ENCODE assay signal across 10 mouse cellular contexts in genomic region chr7:28358431-28358830, GRCm38 (mm10). TPM values are rescaled to one million over a fixed set of nuclear protein-coding genes. Genes with fewer than 3 reads are reported as not detected.
DNase-seq lines count a peak whose midpoint lies in the region; ATAC-seq and TF ChIP-seq lines count a peak whose summit lies in the region.
"Had no signal": no experiment of that assay in that cellular context is flagged by ENCODE, and none has a peak within 500 bp of the region (broad histone marks: within the 10 kb centered on the region; RNA-seq: fewer than 3 reads in every experiment).

No protein-coding gene starts in this region.

- H3K4me1 ChIP-seq in forebrain, embryonic 12.5 days: peaks cover 22% of the 10 kb centered on the region
- H3K4me1 ChIP-seq in forebrain, postnatal 0 days (ENCODE audit: insufficient read depth): no peaks in the 10 kb centered on the region
- peaks cover 19% of the 10 kb centered on the region for H3K4me1 ChIP-seq in kidney, embryonic 16.5 days (ENCODE audit: insufficient read depth, low read length)
- peaks cover 24% of the 10 kb centered on the region for H3K4me1 ChIP-seq in limb, embryonic 13.5 days
- peaks cover 9% of the 10 kb centered on the region; the same call in 1 of the 2 replicates for H3K4me1 ChIP-seq in neural tube, embryonic 15.5 days

- WGBS in forebrain, embryonic 12.5 days: 45% methylated on average over 7 of the region's 7 CpGs
- WGBS in forebrain, postnatal 0 days: 50% methylated on average over 7 of the region's 7 CpGs
- WGBS in kidney, embryonic 16.5 days: 66% methylated on average over 7 of the region's 7 CpGs
- 63% methylated on average over 7 of the region's 7 CpGs for WGBS in limb, embryonic 13.5 days
- WGBS in neural tube, embryonic 15.5 days: 76% methylated on average over 7 of the region's 7 CpGs

- 0 out of 2 replicates have a peak, but pooled peaks have one; percentile 21 for ATAC-seq in forebrain, embryonic 12.5 days (ENCODE audit: low FRiP score)
- ATAC-seq in forebrain, postnatal 0 days: no peak
- no peak for ATAC-seq in kidney, embryonic 16.5 days (ENCODE audit: low FRiP score, low TSS enrichment)
- ATAC-seq in limb, embryonic 13.5 days (ENCODE audit: low FRiP score, low read depth): no peak
- no peak for ATAC-seq in neural tube, embryonic 15.5 days (ENCODE audit: low FRiP score)

- peak overlapping the region; percentile 2; the same call in 1 of the 2 replicates for H3K4me2 ChIP-seq in forebrain, embryonic 12.5 days
- H3K4me2 ChIP-seq in forebrain, postnatal 0 days (ENCODE audit: low read depth): no peak overlapping the region
- no peak overlapping the region for H3K4me2 ChIP-seq in kidney, embryonic 16.5 days (replicated peaks; ENCODE audit: low read depth, low read length)
- no peak overlapping the region for H3K4me2 ChIP-seq in limb, embryonic 13.5 days (replicated peaks)
- no peak overlapping the region for H3K4me2 ChIP-seq in neural tube, embryonic 15.5 days
- H3K4me2 ChIP-seq: neural tube, embryonic 12.5 days had no signal

- TF ChIP-seq CTCF in forebrain, postnatal 0 days (IDR thresholded peaks at IDR 0.05; ENCODE audit: low read depth): no peak

- no peaks in the 10 kb centered on the region for H3K9me3 ChIP-seq in forebrain, embryonic 12.5 days
- no peaks in the 10 kb centered on the region for H3K9me3 ChIP-seq in forebrain, postnatal 0 days (ENCODE audit: low read length)
- no peaks in the 10 kb centered on the region for H3K9me3 ChIP-seq in kidney, embryonic 16.5 days (ENCODE audit: low read length)
- no peaks in the 10 kb centered on the region for H3K9me3 ChIP-seq in limb, embryonic 13.5 days
- H3K9me3 ChIP-seq in neural tube, embryonic 15.5 days (replicated peaks): no peaks in the 10 kb centered on the region
- H3K9me3 ChIP-seq: neural tube, embryonic 12.5 days had no signal

- H3K27me3 ChIP-seq in forebrain, embryonic 12.5 days: no peaks in the 10 kb centered on the region
- no peaks in the 10 kb centered on the region for H3K27me3 ChIP-seq in forebrain, postnatal 0 days (ENCODE audit: insufficient read depth, low read length)
- no peaks in the 10 kb centered on the region for H3K27me3 ChIP-seq in kidney, embryonic 16.5 days (ENCODE audit: insufficient read depth, low read length)
- no peaks in the 10 kb centered on the region for H3K27me3 ChIP-seq in limb, embryonic 13.5 days
- no peaks in the 10 kb centered on the region for H3K27me3 ChIP-seq in neural tube, embryonic 15.5 days (replicated peaks)
- H3K27me3 ChIP-seq: neural tube, embryonic 12.5 days had no signal

- no peak for DNase-seq in forebrain, postnatal 0 days
- DNase-seq in kidney, adult 8-10 months: no peak
- no peak for DNase-seq in cerebellum, postnatal 25 days
- DNase-seq in layer of hippocampus, adult 18-20 months (ENCODE audit: low spot score in 2 of 2): no peak
- DNase-seq: spleen, adult 18-20 months had no signal

- no peak overlapping the region for H3K4me3 ChIP-seq in forebrain, embryonic 12.5 days (replicated peaks)
- no peak overlapping the region for H3K4me3 ChIP-seq in forebrain, postnatal 0 days (ENCODE audit: low read depth, low read length)
- H3K4me3 ChIP-seq in kidney, embryonic 16.5 days (ENCODE audit: low read length): no peak overlapping the region
- no peak overlapping the region for H3K4me3 ChIP-seq in limb, embryonic 13.5 days
- no peak overlapping the region for H3K4me3 ChIP-seq in neural tube, embryonic 15.5 days (replicated peaks)
- H3K4me3 ChIP-seq: neural tube, embryonic 12.5 days had no signal

- H3K36me3 ChIP-seq in forebrain, embryonic 12.5 days (replicated peaks): peaks cover 65% of the 10 kb centered on the region
- H3K36me3 ChIP-seq in forebrain, postnatal 0 days (ENCODE audit: insufficient read depth): peaks cover 56% of the 10 kb centered on the region
- H3K36me3 ChIP-seq in kidney, embryonic 16.5 days (ENCODE audit: insufficient read depth, low read length): peaks cover 52% of the 10 kb centered on the region
- H3K36me3 ChIP-seq in limb, embryonic 13.5 days: peaks cover 75% of the 10 kb centered on the region
- peaks cover 45% of the 10 kb centered on the region for H3K36me3 ChIP-seq in neural tube, embryonic 15.5 days

- H3K9ac ChIP-seq in forebrain, embryonic 12.5 days: peak overlapping the region; percentile 25; the same call in 1 of the 2 replicates
- no peak overlapping the region for H3K9ac ChIP-seq in forebrain, postnatal 0 days
- no peak overlapping the region for H3K9ac ChIP-seq in kidney, embryonic 16.5 days (replicated peaks; ENCODE audit: low read length)
- H3K9ac ChIP-seq in limb, embryonic 13.5 days: peak overlapping the region; percentile 25; the same call in 1 of the 2 replicates
- H3K9ac ChIP-seq in neural tube, embryonic 15.5 days (replicated peaks): 0 out of 2 replicates have a peak overlapping the region, but pooled peaks have one; percentile 14

- H3K27ac ChIP-seq in forebrain, embryonic 12.5 days: peak overlapping the region; percentile 68; the same call in 1 of the 2 replicates
- H3K27ac ChIP-seq in forebrain, postnatal 0 days (ENCODE audit: low read depth, low read length): no peak overlapping the region
- peak overlapping the region; percentile 27; the same call in 1 of the 2 replicates for H3K27ac ChIP-seq in kidney, embryonic 16.5 days (ENCODE audit: low read length)
- peak overlapping the region; percentile 81; the same call in 1 of the 2 replicates for H3K27ac ChIP-seq in limb, embryonic 13.5 days
- H3K27ac ChIP-seq in neural tube, embryonic 15.5 days (replicated peaks): no peak overlapping the region
- H3K27ac ChIP-seq: neural tube, embryonic 12.5 days had no signal

RNA-seq across cellular contexts. Expression of gene Rps16, which starts 8.0 kb away (rescaled TPM):
- polyA plus RNA-seq in forebrain, embryonic 12.5 days (2016; fragmentation: Nextera tagmentation; extraction: Ambion mirVana): 594 and 628 TPM in 2 replicates
- total RNA-seq in forebrain, postnatal 0 days (2014; rRNA removed): 205 and 300 TPM in 2 replicates
- 595 and 769 TPM in 2 replicates for polyA plus RNA-seq in forebrain, postnatal 0 days (2015; fragmentation: Nextera tagmentation; extraction: Ambion mirVana)
- 840 and 918 TPM in 2 replicates for polyA plus RNA-seq in kidney, embryonic 16.5 days (2015; fragmentation: Nextera tagmentation; extraction: Ambion mirVana)
- 908 and 932 TPM in 2 replicates for polyA plus RNA-seq in limb, embryonic 13.5 days (2015; fragmentation: Nextera tagmentation; extraction: Ambion mirVana)
- 467 and 619 TPM in 2 replicates for polyA plus RNA-seq in neural tube, embryonic 15.5 days (2015; fragmentation: Nextera tagmentation; extraction: Ambion mirVana)
- 100 to 1,000 TPM; 481 to 546 TPM for total RNA-seq in layer of hippocampus, adult 18-20 months (2021)

RNA-seq across cellular contexts. Expression of gene Plekhg2, which starts 14.0 kb away (rescaled TPM):
- 67.0 and 69.7 TPM in 2 replicates for polyA plus RNA-seq in forebrain, embryonic 12.5 days (2016; fragmentation: Nextera tagmentation; extraction: Ambion mirVana)
- 20.3 and 25.7 TPM in 2 replicates for total RNA-seq in forebrain, postnatal 0 days (2014; rRNA removed)
- polyA plus RNA-seq in forebrain, postnatal 0 days (2015; fragmentation: Nextera tagmentation; extraction: Ambion mirVana): 9.0 and 11.4 TPM in 2 replicates
- 69.1 and 83.3 TPM in 2 replicates for polyA plus RNA-seq in kidney, embryonic 16.5 days (2015; fragmentation: Nextera tagmentation; extraction: Ambion mirVana)
- 89.5 and 98.3 TPM in 2 replicates for polyA plus RNA-seq in limb, embryonic 13.5 days (2015; fragmentation: Nextera tagmentation; extraction: Ambion mirVana)
- 21.4 and 26.5 TPM in 2 replicates for polyA plus RNA-seq in neural tube, embryonic 15.5 days (2015; fragmentation: Nextera tagmentation; extraction: Ambion mirVana)
- total RNA-seq in layer of hippocampus, adult 18-20 months (2021): 1 to 10 TPM; 4.8 to 5.1 TPM

RNA-seq across cellular contexts. Expression of gene Supt5, which starts 19.9 kb away (rescaled TPM):
- 106 and 117 TPM in 2 replicates for polyA plus RNA-seq in forebrain, embryonic 12.5 days (2016; fragmentation: Nextera tagmentation; extraction: Ambion mirVana)
- 88.4 and 111 TPM in 2 replicates for total RNA-seq in forebrain, postnatal 0 days (2014; rRNA removed)
- polyA plus RNA-seq in forebrain, postnatal 0 days (2015; fragmentation: Nextera tagmentation; extraction: Ambion mirVana): 65.2 and 83.3 TPM in 2 replicates
- 106 and 109 TPM in 2 replicates for polyA plus RNA-seq in kidney, embryonic 16.5 days (2015; fragmentation: Nextera tagmentation; extraction: Ambion mirVana)
- 98.8 and 106 TPM in 2 replicates for polyA plus RNA-seq in limb, embryonic 13.5 days (2015; fragmentation: Nextera tagmentation; extraction: Ambion mirVana)
- polyA plus RNA-seq in neural tube, embryonic 15.5 days (2015; fragmentation: Nextera tagmentation; extraction: Ambion mirVana): 92.8 and 101 TPM in 2 replicates
- total RNA-seq in layer of hippocampus, adult 18-20 months (2021): 100 to 1,000 TPM; 116 to 119 TPM

RNA-seq across cellular contexts. Expression of gene Zfp36, which starts 21.6 kb away (rescaled TPM):
- polyA plus RNA-seq in forebrain, embryonic 12.5 days (2016; fragmentation: Nextera tagmentation; extraction: Ambion mirVana): 5.1 and 5.5 TPM in 2 replicates
- 2.8 and 4.0 TPM in 2 replicates for total RNA-seq in forebrain, postnatal 0 days (2014; rRNA removed)
- 2.3 and 3.8 TPM in 2 replicates for polyA plus RNA-seq in forebrain, postnatal 0 days (2015; fragmentation: Nextera tagmentation; extraction: Ambion mirVana)
- polyA plus RNA-seq in kidney, embryonic 16.5 days (2015; fragmentation: Nextera tagmentation; extraction: Ambion mirVana): 16.1 and 18.4 TPM in 2 replicates
- polyA plus RNA-seq in limb, embryonic 13.5 days (2015; fragmentation: Nextera tagmentation; extraction: Ambion mirVana): 8.9 and 10.3 TPM in 2 replicates
- 4.2 and 7.5 TPM in 2 replicates for polyA plus RNA-seq in neural tube, embryonic 15.5 days (2015; fragmentation: Nextera tagmentation; extraction: Ambion mirVana)
- total RNA-seq in layer of hippocampus, adult 18-20 months (2021): 1 to 10 TPM; 3.5 to 3.7 TPM

RNA-seq across cellular contexts. Expression of gene Med29, which starts 34.1 kb away (rescaled TPM):
- polyA plus RNA-seq in forebrain, embryonic 12.5 days (2016; fragmentation: Nextera tagmentation; extraction: Ambion mirVana): 43.1 and 43.6 TPM in 2 replicates
- total RNA-seq in forebrain, postnatal 0 days (2014; rRNA removed): 32.5 and 35.1 TPM in 2 replicates
- polyA plus RNA-seq in forebrain, postnatal 0 days (2015; fragmentation: Nextera tagmentation; extraction: Ambion mirVana): 39.2 and 47.6 TPM in 2 replicates
- polyA plus RNA-seq in kidney, embryonic 16.5 days (2015; fragmentation: Nextera tagmentation; extraction: Ambion mirVana): 52.9 and 55.9 TPM in 2 replicates
- 47.9 and 55.0 TPM in 2 replicates for polyA plus RNA-seq in limb, embryonic 13.5 days (2015; fragmentation: Nextera tagmentation; extraction: Ambion mirVana)
- polyA plus RNA-seq in neural tube, embryonic 15.5 days (2015; fragmentation: Nextera tagmentation; extraction: Ambion mirVana): 48.4 and 50.0 TPM in 2 replicates
- total RNA-seq in layer of hippocampus, adult 18-20 months (2021): 10 to 100 TPM; 21.4 to 22.1 TPM

Comparison
In these comparisons a context has a peak if more than half of its experiments do, and no peak if none do; other contexts are left out.
1. H3K27ac ChIP-seq: peak in forebrain, embryonic 12.5 days (single experiment), kidney, embryonic 16.5 days (single experiment) and limb, embryonic 13.5 days (single experiment); none in forebrain, postnatal 0 days (single experiment) and neural tube, embryonic 15.5 days (single experiment).
2. H3K9ac ChIP-seq: peak in forebrain, embryonic 12.5 days (single experiment), limb, embryonic 13.5 days (single experiment) and neural tube, embryonic 15.5 days (single experiment); none in forebrain, postnatal 0 days (single experiment) and kidney, embryonic 16.5 days (single experiment).